Mouse (Mus musculus) liver, adult 2 months (tissue): ENCODE measurements at regions not wholly inside any gene's neighbourhood (a gene's known extent, or its start where the extent isn't known, plus 50 kb on each side); places are given as distances from the start of the nearest gene placed in this dataset.

ENCODE experiments used
- DNase-seq: peaks from one replicate; pipeline ENCODE4 v3.0.0-alpha.2; 2011; ENCODE audit warnings: low read depth, low spot score; ENCODE audit errors: extremely low read depth
- H3K27ac ChIP-seq: fragments of 200-500 bp; replicated peaks from 2 replicates; pipeline ENCODE4 v1.5.1; 2012; ENCODE audit warnings: low read depth, mild to moderate bottlenecking, control low read depth, inconsistent platforms, low read length; ENCODE audit not compliant: insufficient read depth
- H3K27me3 ChIP-seq: fragments of 200-500 bp; 2 replicates; pipeline ENCODE4 v1.6.1; 2012; ENCODE audit warnings: mild to moderate bottlenecking, moderate library complexity, low read length, inconsistent platforms; ENCODE audit not compliant: control insufficient read depth, insufficient read depth
- H3K36me3 ChIP-seq: fragments of 200-500 bp; 2 replicates; pipeline ENCODE4 v1.6.1; 2012; ENCODE audit warnings: low read length, inconsistent platforms; ENCODE audit not compliant: control insufficient read depth, insufficient read depth
- H3K4me1 ChIP-seq: fragments of 200-500 bp; 2 replicates; pipeline ENCODE4 v1.6.1; 2011; ENCODE audit warnings: low read length; ENCODE audit not compliant: control insufficient read depth, insufficient read depth
- H3K4me3 ChIP-seq: fragments of 200-500 bp; 2 replicates; pipeline ENCODE4 v1.5.1; 2011; ENCODE audit warnings: low read depth, mild to moderate bottlenecking, control low read depth, low read length, moderate library complexity; ENCODE audit not compliant: insufficient read depth
- H3K79me2 ChIP-seq: fragments of 200-500 bp; 2 replicates; pipeline ENCODE4 v1.6.1; 2012; ENCODE audit warnings: inconsistent platforms, mild to moderate bottlenecking, low read length, moderate library complexity; ENCODE audit not compliant: control insufficient read depth, insufficient read depth
- H3K9ac ChIP-seq: fragments of 200-500 bp; 2 replicates; pipeline ENCODE4 v1.6.1; 2012; ENCODE audit warnings: low read depth, mild to moderate bottlenecking, control low read depth, inconsistent platforms, low read length
- CTCF ChIP-seq: fragments of 200-500 bp; IDR thresholded peaks from 2 replicates; pipeline ENCODE4 v1.5.1; 2011; ENCODE audit warnings: low read depth, low read length, control low read depth
- POLR2A ChIP-seq: fragments of 200-500 bp; IDR thresholded peaks from 2 replicates; pipeline ENCODE4 v1.6.1; 2011; ENCODE audit warnings: low read length, control low read depth; ENCODE audit not compliant: insufficient read depth; ENCODE audit errors: extremely low read depth
- WGBS: fragments of 180-500 bp; shearing (Covaris S2); methylation state at CpG from one replicate; pipeline ENCODE4 v1.1.7; 2018; 5-methylcytosine and 5-hydroxymethylcytosine counted together

GRCm38 (mm10) chr6:9335719-9336118, 387.5 kb downstream of the Nxph1 start:
- Histone ChIP-seq H3K4me1 (no peaks in the 10 kb centered on the region), H3K9ac (no peak overlapping the region), H3K27me3 (no peaks in the 10 kb centered on the region), H3K4me3 (no peak overlapping the region), H3K36me3 (no peaks in the 10 kb centered on the region), H3K27ac (no peak overlapping the region), H3K79me2 (no peaks in the 10 kb centered on the region)
- WGBS, result 84% methylated on average over 3 of the region's 3 CpGs
- DNase-seq, result no peak
- TF ChIP-seq POLR2A, result no peak
- no peak for TF ChIP-seq CTCF

DNA sequence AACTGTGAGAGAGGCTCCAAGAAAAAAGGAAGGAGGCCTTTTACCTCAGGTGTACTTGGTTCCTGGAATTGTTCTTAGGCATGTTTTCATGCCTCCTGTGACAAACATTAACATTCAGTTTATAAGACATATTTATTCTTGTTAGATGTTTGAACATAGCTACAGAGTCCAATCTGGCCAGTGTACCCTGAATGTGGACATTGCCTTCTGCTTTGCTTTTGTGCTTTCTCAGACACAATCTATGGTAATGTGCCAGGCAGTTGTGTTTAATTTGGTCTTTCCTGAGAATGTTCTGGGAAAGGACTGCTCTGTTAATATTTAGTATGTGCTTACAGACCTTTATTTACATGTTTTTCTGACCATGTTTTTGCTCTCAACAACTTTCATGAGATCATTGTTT, 436.0 kb downstream of the Nxph1 start:
- Histone ChIP-seq H3K27ac (no peak overlapping the region), H3K9ac (no peak overlapping the region), H3K4me3 (no peak overlapping the region), H3K36me3 (no peaks in the 10 kb centered on the region), H3K27me3 (no peaks in the 10 kb centered on the region), H3K79me2 (no peaks in the 10 kb centered on the region), H3K4me1 (no peaks in the 10 kb centered on the region)
- TF ChIP-seq POLR2A (no peak), CTCF (no peak)
- peak; percentile 54 for DNase-seq

GRCm38 (mm10) chr6:9398001-9398400, 449.8 kb downstream of the Nxph1 start:
- Histone ChIP-seq H3K4me1 (no peaks in the 10 kb centered on the region), H3K9ac (no peak overlapping the region), H3K27me3 (no peaks in the 10 kb centered on the region), H3K4me3 (no peak overlapping the region), H3K79me2 (no peaks in the 10 kb centered on the region), H3K27ac (no peak overlapping the region), H3K36me3 (no peaks in the 10 kb centered on the region)
- DNase-seq, result no peak
- TF ChIP-seq POLR2A, result no peak
- TF ChIP-seq CTCF, result no peak
- WGBS, result 49% methylated on average over 3 of the region's 3 CpGs

GRCm38 (mm10) chr6:9406016-9406415, 457.8 kb downstream of the Nxph1 start:
- WGBS, result 67% methylated on average over 6 of the region's 6 CpGs

More at GRCm38 (mm10) chr6:9406016-9406415, 457.8 kb downstream of the Nxph1 start:
- Histone ChIP-seq H3K27ac (no peak overlapping the region), H3K27me3 (no peaks in the 10 kb centered on the region), H3K4me1 (no peaks in the 10 kb centered on the region), H3K4me3 (no peak overlapping the region), H3K36me3 (no peaks in the 10 kb centered on the region), H3K9ac (no peak overlapping the region), H3K79me2 (no peaks in the 10 kb centered on the region)
- no peak for TF ChIP-seq POLR2A
- no peak for TF ChIP-seq CTCF
- DNase-seq, result no peak
